Mouse (Mus musculus) myocyte (in vitro differentiated cells): ENCODE measurements around the gene Rrp9. TPM values are rescaled to one million over a fixed set of nuclear protein-coding genes. Genes with fewer than 3 reads are reported as not detected.

Source experiments
- H3K27me3 ChIP-seq: one replicate; pipeline ENCODE4 v1.6.1; 2011; ENCODE audit not compliant: control insufficient read depth, insufficient read depth, insufficient read length
- H3K36me3 ChIP-seq: one replicate; pipeline ENCODE4 v1.6.1; 2011; ENCODE audit not compliant: control insufficient read depth, insufficient read depth
- H3K4me2 ChIP-seq: one replicate; pipeline ENCODE4 v1.6.1; 2011; ENCODE audit warnings: low read depth, control low read depth
- H3K4me3 ChIP-seq: one replicate; pipeline ENCODE4 v1.5.1; 2011; ENCODE audit warnings: mild to moderate bottlenecking, control low read depth, moderate library complexity
- H3K79me2 ChIP-seq: one replicate; pipeline ENCODE4 v1.6.1; 2011; ENCODE audit not compliant: control insufficient read depth, insufficient read depth
- H3ac ChIP-seq: one replicate; pipeline ENCODE4 v1.6.1; 2011; ENCODE audit not compliant: control insufficient read depth, insufficient read length
- CEBPB ChIP-seq: IDR thresholded peaks from 2 replicates; pipeline ENCODE4 v1.6.1; 2011; ENCODE audit warnings: mild to moderate bottlenecking, moderate library complexity; ENCODE audit not compliant: poor library complexity, insufficient read depth, severe bottlenecking
- E2F4 ChIP-seq: IDR thresholded peaks from one replicate; pipeline ENCODE4 v1.6.1; 2011; ENCODE audit warnings: mild to moderate bottlenecking, control low read depth, moderate library complexity; ENCODE audit not compliant: insufficient read depth
- MAX ChIP-seq: IDR thresholded peaks from one replicate; pipeline ENCODE4 v1.6.1; 2011; ENCODE audit warnings: low read depth, mild to moderate bottlenecking, control low read depth
- MYOD1 ChIP-seq, 3 experiments: IDR thresholded peaks; one replicate each; pipeline ENCODE4 v1.6.1; 2011; ENCODE audit warnings: control low read depth in 2 of 3, low read depth in 2 of 3, mild to moderate bottlenecking in 2 of 3, moderate library complexity in 1 of 3; ENCODE audit not compliant: insufficient read length in 2 of 3, control insufficient read depth in 1 of 3
- MYOG ChIP-seq, 3 experiments: IDR thresholded peaks; one replicate each; pipeline ENCODE4 v1.6.1; 2011; ENCODE audit warnings: control low read depth in 2 of 3, low read depth in 2 of 3, mild to moderate bottlenecking in 2 of 3; ENCODE audit not compliant: insufficient read length in 2 of 3, control insufficient read depth in 1 of 3, insufficient read depth in 1 of 3
- POLR2A ChIP-seq: IDR thresholded peaks from one replicate; pipeline ENCODE4 v1.6.1; 2011; ENCODE audit warnings: low read depth, mild to moderate bottlenecking, control low read depth, moderate library complexity; ENCODE audit not compliant: insufficient read length
- POLR2AphosphoS2 ChIP-seq: IDR thresholded peaks from one replicate; pipeline ENCODE4 v1.6.1; 2011; ENCODE audit warnings: low read depth, control low read depth; ENCODE audit not compliant: insufficient read length
- REST ChIP-seq: IDR thresholded peaks from one replicate; pipeline ENCODE4 v1.6.1; 2011; ENCODE audit warnings: mild to moderate bottlenecking, control low read depth, moderate library complexity; ENCODE audit not compliant: insufficient read depth, insufficient read length
- SRF ChIP-seq: IDR thresholded peaks from one replicate; pipeline ENCODE4 v1.6.1; 2011; ENCODE audit warnings: low read depth; ENCODE audit not compliant: control insufficient read depth, insufficient read length
- TCF12 ChIP-seq: IDR thresholded peaks from one replicate; pipeline ENCODE4 v1.6.1; 2011; ENCODE audit warnings: mild to moderate bottlenecking, control low read depth; ENCODE audit not compliant: poor library complexity, insufficient read depth, severe bottlenecking
- TCF3 ChIP-seq: IDR thresholded peaks from one replicate; pipeline ENCODE4 v1.6.1; 2011; ENCODE audit warnings: low read depth, control low read depth; ENCODE audit not compliant: insufficient read length
- USF1 ChIP-seq: IDR thresholded peaks from one replicate; pipeline ENCODE4 v1.6.1; 2011; ENCODE audit warnings: low read depth, mild to moderate bottlenecking, control low read depth, moderate library complexity
- polyA plus RNA-seq: library from polyadenylated mRNA; unstranded; fragments of >200 nt; fragmentation: generic; extraction: Trizol; gene quantifications from one replicate; pipeline ENCODE4 v1.2.1, GENCODE M21; 2012; ENCODE audit warnings: missing spikeins

Rrp9 gene
- polyA plus RNA-seq, 1 experiment = 69.4 TPM

- Histone ChIP-seq H3K4me2 (no peak overlapping the region), H3K79me2 (no peaks in the 10 kb centered on the region), H3K27me3 (no peaks in the 10 kb centered on the region), H3K36me3 (peaks cover 5% of the 10 kb centered on the region), H3K4me3 (no peak overlapping the region), H3ac (no peak overlapping the region)
- no peak for TF ChIP-seq TCF3
- no peak for TF ChIP-seq CEBPB
- no peak for TF ChIP-seq TCF12
- no peak for TF ChIP-seq SRF
Observed at GRCm38 (mm10) chr9:106436566-106436965, 39.2 kb upstream of the Rrp9 start.

- no peaks in the 10 kb centered on the region for H3K27me3 ChIP-seq
- no peak overlapping the region for H3K4me2 ChIP-seq
- H3ac ChIP-seq = no peak overlapping the region
- H3K79me2 ChIP-seq = no peaks in the 10 kb centered on the region
- no peak overlapping the region for H3K4me3 ChIP-seq
- no peak for TF ChIP-seq TCF12
- TF ChIP-seq SRF = no peak
- no peak for TF ChIP-seq POLR2A
- TF ChIP-seq CEBPB = no peak
- TF ChIP-seq E2F4 = no peak
- H3K36me3 ChIP-seq = no peaks in the 10 kb centered on the region
Observed at GRCm38 (mm10) chr9:106442680-106443079, 33.1 kb upstream of the Rrp9 start.

GRCm38 (mm10) chr9:106444836-106445235 lies 30.9 kb upstream of the Rrp9 start:
- H3K4me2 ChIP-seq = no peak overlapping the region
- no peaks in the 10 kb centered on the region for H3K79me2 ChIP-seq
- no peak overlapping the region for H3K4me3 ChIP-seq
- no peak for TF ChIP-seq POLR2A
- no peak for TF ChIP-seq CEBPB
- no peak for TF ChIP-seq POLR2AphosphoS2
- no peak for TF ChIP-seq TCF12
- no peak for TF ChIP-seq REST
- no peak for TF ChIP-seq MYOD1 (IDR thresholded peaks at IDR 0.05; ENCODE audit: control insufficient read depth in 1 of 3, insufficient read length in 2 of 3, low read depth in 2 of 3)
- no peaks in the 10 kb centered on the region for H3K27me3 ChIP-seq
- H3ac ChIP-seq = no peak overlapping the region
- no peaks in the 10 kb centered on the region for H3K36me3 ChIP-seq

- H3K4me3 ChIP-seq = peak within 1 kb of the TSS; percentile 40
- H3K79me2 ChIP-seq = no peaks in the 10 kb centered on the region
- peak within 1 kb of the TSS; percentile 99 for H3K4me2 ChIP-seq
- H3K36me3 ChIP-seq = no peaks in the 10 kb centered on the region
- H3ac ChIP-seq = no peak within 1 kb of the TSS
- H3K27me3 ChIP-seq = no peaks in the 10 kb centered on the region
- TF ChIP-seq USF1 (peak; percentile 33), POLR2AphosphoS2 (peak; percentile 44), MAX (no peak), POLR2A (peak; percentile 57), MYOG (IDR thresholded peaks at IDR 0.05; ENCODE audit: control insufficient read depth in 1 of 3, insufficient read depth in 1 of 3, insufficient read length in 2 of 3, low read depth in 2 of 3) (no peak), MYOD1 (IDR thresholded peaks at IDR 0.05; ENCODE audit: control insufficient read depth in 1 of 3, insufficient read length in 2 of 3, low read depth in 2 of 3) (peak in 1 of 3 experiments; percentile 8)
Observed at GRCm38 (mm10) chr9:106447348-106447747, 28.4 kb upstream of the Rrp9 start, which contains the start of the genes Abhd14b and Abhd14a. Gene Abhd14b, plus strand, starts transcription at chr9:106447459. Gene Abhd14a, minus strand, starts transcription at chr9:106447678.

GRCm38 (mm10) chr9:106447951-106448350 lies 27.8 kb upstream of the Rrp9 start:
- H3K4me3 ChIP-seq = peak overlapping the region; percentile 40
- no peak overlapping the region for H3ac ChIP-seq
- TF ChIP-seq CEBPB (no peak), REST (no peak), POLR2AphosphoS2 (no peak), USF1 (no peak), POLR2A (no peak), TCF12 (no peak)
- peak overlapping the region; percentile 99 for H3K4me2 ChIP-seq
- H3K79me2 ChIP-seq = no peaks in the 10 kb centered on the region
- H3K36me3 ChIP-seq = no peaks in the 10 kb centered on the region
- H3K27me3 ChIP-seq = no peaks in the 10 kb centered on the region

GRCm38 (mm10) chr9:106448498-106449031 lies 27.2 kb upstream of the Rrp9 start:
- peak overlapping the region; percentile 40 for H3K4me3 ChIP-seq
- H3K4me2 ChIP-seq = peak overlapping the region; percentile 99
- H3K36me3 ChIP-seq = no peaks in the 10 kb centered on the region
- no peak overlapping the region for H3ac ChIP-seq
- peak; percentile 50 for TF ChIP-seq POLR2A
- TF ChIP-seq MYOG (IDR thresholded peaks at IDR 0.05; ENCODE audit: control insufficient read depth in 1 of 3, insufficient read depth in 1 of 3, insufficient read length in 2 of 3, low read depth in 2 of 3) = peak in 2 of 3 experiments; percentile 59 to 69
- no peak for TF ChIP-seq TCF12
- peak; percentile 66 for TF ChIP-seq POLR2AphosphoS2
- TF ChIP-seq E2F4 = no peak
- peak in 2 of 3 experiments; percentile 20 to 54 for TF ChIP-seq MYOD1 (IDR thresholded peaks at IDR 0.05; ENCODE audit: control insufficient read depth in 1 of 3, insufficient read length in 2 of 3, low read depth in 2 of 3)
- no peaks in the 10 kb centered on the region for H3K27me3 ChIP-seq
- H3K79me2 ChIP-seq = no peaks in the 10 kb centered on the region
